Mouse (Mus musculus) stomach, postnatal 0 days (tissue): ENCODE data around the gene Clca3a2. TPM values are rescaled to one million over a fixed set of nuclear protein-coding genes. Genes with fewer than 3 reads are reported as not detected.
"Not testable (repeated sequence)": the region's sequence is repeated elsewhere in the genome, so short reads cannot be mapped to it uniquely, and the experiment has no call there.

Source experiments
- ATAC-seq: fragments of 200-750 bp; cut with Nextera tagmentation; 2 replicates; pipeline ENCODE4 v1.8.0; 2017; ENCODE audit not compliant: low FRiP score, low TSS enrichment
- DNase-seq: peaks from one replicate; pipeline ENCODE4 v3.0.0-alpha.2; 2016; ENCODE audit warnings: low spot score
- H3K27ac ChIP-seq: fragments of 300-500 bp; sonication (generic); replicated peaks from 2 replicates; pipeline ENCODE4 v1.5.1; 2014; ENCODE audit warnings: mild to moderate bottlenecking, control low read depth
- H3K27me3 ChIP-seq: fragments of 300-500 bp; sonication (generic); 2 replicates; pipeline ENCODE4 v1.6.1; 2014; ENCODE audit warnings: low read length; ENCODE audit not compliant: control insufficient read depth, insufficient read depth
- H3K36me3 ChIP-seq: fragments of 300-500 bp; sonication (generic); 2 replicates; pipeline ENCODE4 v1.6.1; 2014; ENCODE audit warnings: low read length, mixed read lengths; ENCODE audit not compliant: control insufficient read depth, insufficient read depth
- H3K4me1 ChIP-seq: fragments of 300-500 bp; sonication (generic); replicated peaks from 2 replicates; pipeline ENCODE4 v1.6.1; 2014; ENCODE audit warnings: antibody characterized with exemption; ENCODE audit not compliant: control insufficient read depth, insufficient read depth
- H3K4me2 ChIP-seq: fragments of 300-500 bp; sonication (generic); replicated peaks from 2 replicates; pipeline ENCODE4 v1.6.1; 2014; ENCODE audit warnings: low read depth, mild to moderate bottlenecking, control low read depth, moderate library complexity
- H3K4me3 ChIP-seq: fragments of 300-500 bp; sonication (generic); 2 replicates; pipeline ENCODE4 v1.5.1; 2014; ENCODE audit warnings: low read depth, low read length, control low read depth
- H3K9ac ChIP-seq: fragments of 300-500 bp; sonication (generic); 2 replicates; pipeline ENCODE4 v1.6.1; 2014; ENCODE audit warnings: mild to moderate bottlenecking, low read length, control low read depth, mixed read lengths
- H3K9me3 ChIP-seq: fragments of 300-500 bp; sonication (generic); 2 replicates; pipeline ENCODE4 v1.6.1; 2016; ENCODE audit warnings: low read length; ENCODE audit not compliant: control insufficient read depth
- CTCF ChIP-seq: IDR thresholded peaks from 2 replicates; pipeline ENCODE4 v1.5.1; 2016; ENCODE audit warnings: antibody characterized with exemption, low read depth, mild to moderate bottlenecking, moderate library complexity
- EP300 ChIP-seq: optimal IDR thresholded peaks from 2 replicates; pipeline ENCODE3; 2016; ENCODE audit warnings: antibody characterized with exemption
- WGBS: fragments of 180-500 bp; shearing (Covaris S2); extraction: QIAGEN DNeasy Blood & Tissue Kit; methylation state at CpG from one replicate; pipeline ENCODE4 v1.1.7; 2014; 5-methylcytosine and 5-hydroxymethylcytosine counted together
- polyA plus RNA-seq: library from polyadenylated mRNA; unstranded; fragments of >200 nt; fragmentation: Nextera tagmentation; extraction: Ambion mirVana; gene quantifications from 2 replicates; pipeline ENCODE4 v1.2.1, GENCODE M21; 2015

Clca3a2 gene
- polyA plus RNA-seq = 0.22 and 0.23 TPM in 2 replicates

DNA sequence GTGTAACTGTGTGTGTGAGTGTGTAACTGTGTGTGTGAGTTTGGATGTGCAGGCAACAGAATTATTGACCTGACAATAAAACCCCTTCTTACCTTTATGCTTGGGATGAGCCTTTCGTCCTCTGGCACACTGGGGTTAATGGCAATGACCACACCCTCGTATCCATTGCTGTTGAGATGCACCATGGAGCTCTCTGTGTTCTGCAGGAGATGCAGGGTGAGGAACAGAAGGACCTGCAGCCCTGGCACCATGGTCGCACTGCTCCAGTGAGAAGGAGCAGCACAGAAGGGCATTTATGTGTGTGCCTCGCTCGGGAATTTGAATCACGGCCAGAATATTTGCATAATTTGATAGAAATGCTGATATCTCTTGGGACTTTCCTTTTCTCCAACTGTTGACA is at the start of gene Clca3a2:
Clca3a2 (minus strand) TSS at position 276 of the 400 bp plus-strand sequence.
- H3K4me1 ChIP-seq, H3K4me2 ChIP-seq, H3K27ac ChIP-seq, ATAC-seq, H3K9me3 ChIP-seq, H3K27me3 ChIP-seq, H3K9ac ChIP-seq, H3K36me3 ChIP-seq, H3K4me3 ChIP-seq, DNase-seq: not testable (repeated sequence)
- WGBS = 59% methylated on average over 6 of the region's 6 CpGs

- H3K4me3 ChIP-seq = no peak overlapping the region
- no peaks in the 10 kb centered on the region for H3K27me3 ChIP-seq
- no peak overlapping the region for H3K27ac ChIP-seq
- no peaks in the 10 kb centered on the region for H3K9me3 ChIP-seq
- no peak for TF ChIP-seq CTCF
- no peak for TF ChIP-seq EP300
- H3K4me1 ChIP-seq = no peaks in the 10 kb centered on the region
- ATAC-seq (no peak), DNase-seq (no peak)
- 15% methylated on average over 4 of the region's 4 CpGs for WGBS
- no peak overlapping the region for H3K4me2 ChIP-seq
- no peak overlapping the region for H3K9ac ChIP-seq
- H3K36me3 ChIP-seq = no peaks in the 10 kb centered on the region
These were observed 30.3 kb upstream of the Clca3a2 start for GRCm38 (mm10) chr3:144849584-144849983.

- not testable (repeated sequence) for H3K27ac ChIP-seq, H3K9ac ChIP-seq, H3K4me2 ChIP-seq, H3K27me3 ChIP-seq, H3K9me3 ChIP-seq, H3K4me1 ChIP-seq, DNase-seq, ATAC-seq, H3K4me3 ChIP-seq, H3K36me3 ChIP-seq
- WGBS = 58% methylated on average over 9 of the region's 9 CpGs
These were observed 29.8 kb upstream of the Clca3a2 start, which contains the start of gene Clca3b for GRCm38 (mm10) chr3:144849014-144849556. Gene Clca3b (minus strand): TSS chr3:144849357.

DNA sequence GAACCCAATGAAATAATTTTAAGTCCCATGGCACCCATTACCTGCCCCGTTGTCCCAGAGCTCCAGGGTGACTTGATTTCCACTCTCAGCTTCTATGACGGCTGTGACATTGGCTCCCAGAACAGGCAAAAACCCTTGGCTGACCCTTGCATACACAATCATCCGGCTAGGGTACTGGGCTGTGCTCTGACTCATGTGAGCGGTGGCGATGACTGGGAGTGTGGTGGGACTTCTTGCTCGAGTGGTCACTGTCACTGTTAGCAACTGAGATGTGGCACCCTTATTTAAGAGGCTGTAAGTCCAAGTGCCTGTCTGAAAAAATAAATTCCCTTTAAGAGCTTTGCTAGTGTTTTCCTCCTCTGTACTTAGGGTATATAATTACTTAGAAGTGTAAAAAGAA is 8.0 kb upstream of the Clca3a2 start:
- no peaks in the 10 kb centered on the region for H3K9me3 ChIP-seq
- no peak overlapping the region for H3K4me3 ChIP-seq
- no peak overlapping the region for H3K9ac ChIP-seq
- no peak for TF ChIP-seq CTCF
- H3K27me3 ChIP-seq = no peaks in the 10 kb centered on the region
- H3K36me3 ChIP-seq = no peaks in the 10 kb centered on the region
- no peaks in the 10 kb centered on the region for H3K4me1 ChIP-seq
- no peak overlapping the region for H3K27ac ChIP-seq
- DNase-seq = no peak
- no peak overlapping the region for H3K4me2 ChIP-seq
- no peak for ATAC-seq
- WGBS = 73% methylated on average over 6 of the region's 6 CpGs

- Histone ChIP-seq H3K4me2 (no peak overlapping the region), H3K4me1 (no peaks in the 10 kb centered on the region)
These were observed 5.9 kb upstream of the Clca3a2 start for GRCm38 (mm10) chr3:144825151-144825550.

DNA sequence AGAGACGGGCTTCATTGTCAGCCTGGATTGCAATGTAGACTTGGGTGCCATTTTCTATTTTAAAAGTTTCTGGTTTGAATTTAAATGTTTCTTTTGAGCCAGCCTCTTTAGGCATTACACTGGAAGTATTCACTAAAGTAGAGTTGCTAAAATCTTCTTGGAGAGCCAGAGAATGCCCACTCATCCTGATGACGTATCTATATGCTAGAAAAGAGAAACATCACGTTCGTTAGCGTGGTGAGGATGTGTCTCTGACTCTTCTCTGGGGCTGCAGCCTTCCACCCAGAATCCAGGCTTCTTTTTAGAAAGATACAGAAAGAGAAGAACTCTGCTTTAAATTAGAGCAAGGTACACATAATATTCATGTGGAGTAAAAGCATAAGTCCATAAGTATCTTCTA is 4.0 kb upstream of the Clca3a2 start:
- Histone ChIP-seq H3K27me3 (no peaks in the 10 kb centered on the region), H3K4me1 (no peaks in the 10 kb centered on the region), H3K27ac (no peak overlapping the region), H3K4me2 (no peak overlapping the region), H3K9ac (no peak overlapping the region), H3K4me3 (no peak overlapping the region), H3K9me3 (no peaks in the 10 kb centered on the region), H3K36me3 (no peaks in the 10 kb centered on the region)
- no peak for ATAC-seq
- WGBS = 88% methylated on average over 5 of the region's 5 CpGs
- no peak for TF ChIP-seq CTCF
- no peak for DNase-seq

More at GRCm38 (mm10) chr3:144825151-144825550, 5.9 kb upstream of the Clca3a2 start:
- H3K27ac ChIP-seq = no peak overlapping the region
- DNase-seq (peak; percentile 87), ATAC-seq (peak; percentile 68)
- H3K4me3 ChIP-seq = no peak overlapping the region
- 9% methylated on average over 10 of the region's 10 CpGs for WGBS
- H3K9me3 ChIP-seq = no peaks in the 10 kb centered on the region
- H3K36me3 ChIP-seq = no peaks in the 10 kb centered on the region
- H3K27me3 ChIP-seq = no peaks in the 10 kb centered on the region
- TF ChIP-seq CTCF (peak; percentile 88), EP300 (no peak)
- no peak overlapping the region for H3K9ac ChIP-seq
